Mouse (Mus musculus) embryonic fibroblast, embryonic 13.5 days (primary cell): ENCODE measurements around the gene Tmem184b.

Source experiments
- CTCF ChIP-seq: IDR thresholded peaks from 2 replicates; pipeline ENCODE4 v1.5.1; 2011; ENCODE audit warnings: mild to moderate bottlenecking, control low read depth, low read length, moderate library complexity, borderline replicate concordance; ENCODE audit not compliant: insufficient read depth
- POLR2A ChIP-seq: IDR thresholded peaks from 2 replicates; pipeline ENCODE4 v1.6.1; 2011; ENCODE audit warnings: low read depth, mild to moderate bottlenecking, control low read depth, low read length, moderate library complexity

- TF ChIP-seq CTCF (no peak), POLR2A (no peak)
Observed at GRCm38 (mm10) chr15:79411363-79412065, 8.1 kb upstream of the Tmem184b start.
